Mouse (Mus musculus): Measurements from ENCODE around the gene Parp11.

Gene Parp11

DNA sequence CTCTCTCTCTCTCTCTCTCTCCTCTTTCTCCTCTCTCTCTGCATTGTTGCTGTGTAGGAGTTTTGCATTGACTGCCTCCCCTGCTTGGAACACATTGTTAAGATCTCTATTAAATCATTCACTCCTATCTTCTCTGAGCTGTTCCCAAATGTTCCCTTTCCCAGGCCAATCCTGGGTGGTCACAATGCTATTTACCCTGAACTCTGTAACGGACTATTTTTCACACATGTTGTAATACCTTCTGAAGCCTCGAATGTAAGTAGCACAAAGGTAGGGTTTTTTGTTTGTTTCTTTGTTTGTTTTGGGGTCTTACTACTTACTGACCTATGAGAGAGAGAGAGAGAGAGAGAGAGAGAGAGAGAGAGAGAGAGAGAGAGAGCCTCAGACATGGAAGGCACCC is 2.2 kb downstream of the Parp11 start:
- DNase-seq (ENCODE audit: low spot score), result no peak

DNA sequence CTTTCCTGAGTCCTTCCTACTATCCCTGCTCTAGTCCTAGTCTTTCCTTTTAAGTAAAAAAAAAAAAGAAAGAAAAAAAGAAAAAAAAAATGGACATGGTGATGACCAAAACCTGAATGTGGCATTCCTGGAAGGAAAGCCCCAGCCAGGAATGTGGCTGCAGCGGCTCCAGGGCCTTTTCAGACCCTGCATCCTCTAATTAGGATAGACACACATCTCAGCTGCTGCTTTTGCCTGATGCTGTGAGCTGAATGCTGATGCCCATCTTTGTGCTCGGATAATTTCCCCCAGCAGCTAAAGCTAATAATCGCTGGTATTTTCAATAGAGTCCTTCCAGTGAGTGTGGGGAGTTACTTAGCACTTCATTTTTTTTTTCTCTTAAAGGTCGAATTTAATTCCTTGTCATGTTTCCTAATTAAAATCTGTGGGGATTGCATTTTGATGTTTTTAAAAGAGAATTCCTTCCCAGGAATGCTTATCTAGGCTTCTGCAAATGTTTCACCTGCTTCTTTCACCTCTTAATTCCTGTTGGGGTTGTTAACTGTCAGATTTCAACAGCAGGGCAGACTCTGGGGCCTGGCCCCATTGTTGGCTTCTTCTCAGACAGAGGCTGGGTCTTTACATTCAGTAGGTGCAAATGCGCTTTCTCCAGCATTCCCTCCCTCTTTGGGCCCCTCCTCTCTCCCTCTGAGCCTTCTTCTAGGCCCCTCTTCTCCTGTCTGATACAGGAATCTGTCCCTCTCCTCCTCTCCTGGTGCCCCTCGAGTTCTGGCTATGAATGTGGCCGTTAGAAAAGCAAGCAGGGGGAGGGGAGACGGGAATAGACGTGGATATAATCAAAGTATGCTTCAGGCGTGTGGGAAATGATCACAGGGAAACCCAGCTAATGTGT is 3.1 kb downstream of the Parp11 start:
- peak; percentile 52 for DNase-seq (ENCODE audit: low spot score)

GRCm38 (mm10) chr6:127453407-127454343 is 7.0 kb downstream of the Parp11 start:
- peak; percentile 94 for DNase-seq (ENCODE audit: low spot score)

DNA sequence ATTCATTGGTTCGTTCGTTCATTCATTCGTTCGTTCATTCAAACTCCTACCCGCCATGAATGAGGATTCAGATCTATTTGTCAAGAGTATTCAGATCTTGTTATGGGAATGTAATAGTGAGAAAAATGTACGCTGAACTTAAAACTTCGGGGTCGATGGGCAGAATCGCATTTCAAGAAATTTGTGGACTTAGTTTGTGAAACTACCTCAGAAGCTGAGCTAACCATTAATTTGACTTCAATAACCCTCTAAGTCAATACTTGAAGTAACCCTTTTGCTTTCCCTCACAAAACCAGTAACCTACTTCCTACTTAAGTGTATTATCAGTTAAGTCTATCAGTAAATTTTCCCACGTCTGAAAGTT is 7.7 kb downstream of the Parp11 start:
- no peak for DNase-seq (ENCODE audit: low spot score)

DNA sequence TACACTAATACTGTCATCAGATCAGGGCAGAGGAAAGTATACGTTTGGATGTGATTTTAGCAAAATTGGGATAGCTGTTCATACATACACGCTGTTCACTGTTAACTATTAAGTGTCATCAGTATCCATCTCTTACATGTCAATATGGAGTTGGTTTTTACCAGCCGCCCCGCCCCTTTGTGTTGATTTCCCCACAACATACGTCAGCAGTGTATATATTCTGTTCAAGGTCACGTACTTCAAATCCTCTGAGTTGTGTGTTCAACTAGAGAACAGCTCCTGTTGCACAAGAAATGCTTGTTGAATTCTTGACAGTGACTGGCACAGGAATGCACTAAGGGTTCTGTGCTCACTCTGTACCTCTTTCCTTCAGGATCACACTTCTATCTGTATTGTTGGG is 8.2 kb downstream of the Parp11 start:
- DNase-seq (ENCODE audit: low spot score), result no peak

DNA sequence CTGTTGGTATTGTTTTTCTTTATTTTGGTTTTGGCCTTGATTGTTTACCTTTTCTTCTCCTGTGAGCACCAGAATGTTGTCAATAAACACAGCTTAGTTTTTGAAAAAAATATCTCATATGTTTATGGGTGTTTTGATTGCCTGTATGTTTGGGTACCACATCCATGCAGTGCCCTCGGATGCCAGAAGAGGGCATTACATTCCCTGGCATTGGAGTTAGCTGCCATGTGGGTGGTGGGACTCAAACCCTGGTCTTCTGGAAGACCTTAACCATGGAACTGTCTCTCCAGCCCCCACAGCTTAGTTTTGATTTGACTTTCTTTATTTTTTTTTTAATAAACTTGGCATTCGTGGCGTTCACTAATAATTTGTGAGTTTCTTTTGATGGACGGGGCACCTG is 8.8 kb downstream of the Parp11 start:
- DNase-seq (ENCODE audit: low spot score), result no peak

DNA sequence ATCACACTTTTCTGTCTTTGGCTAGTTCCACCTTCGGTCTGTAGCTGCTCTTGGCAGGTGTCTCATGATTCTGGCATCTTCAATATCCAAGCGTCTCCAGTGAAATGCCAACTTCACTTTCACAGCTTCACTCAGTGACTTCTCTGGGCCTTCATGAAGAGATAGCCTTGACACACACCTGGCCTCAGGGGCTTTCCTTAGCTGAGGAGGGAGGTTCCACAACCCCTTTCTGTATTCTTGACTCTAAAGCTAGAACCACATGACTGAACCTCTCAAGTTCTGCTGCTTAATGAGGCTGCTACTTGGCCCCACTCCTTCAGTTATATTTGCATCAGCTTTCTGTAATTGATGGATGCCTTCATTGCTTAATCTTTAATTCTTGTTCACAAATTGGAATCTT is 10.1 kb downstream of the Parp11 start:
- no peak for DNase-seq (ENCODE audit: low spot score)

DNA sequence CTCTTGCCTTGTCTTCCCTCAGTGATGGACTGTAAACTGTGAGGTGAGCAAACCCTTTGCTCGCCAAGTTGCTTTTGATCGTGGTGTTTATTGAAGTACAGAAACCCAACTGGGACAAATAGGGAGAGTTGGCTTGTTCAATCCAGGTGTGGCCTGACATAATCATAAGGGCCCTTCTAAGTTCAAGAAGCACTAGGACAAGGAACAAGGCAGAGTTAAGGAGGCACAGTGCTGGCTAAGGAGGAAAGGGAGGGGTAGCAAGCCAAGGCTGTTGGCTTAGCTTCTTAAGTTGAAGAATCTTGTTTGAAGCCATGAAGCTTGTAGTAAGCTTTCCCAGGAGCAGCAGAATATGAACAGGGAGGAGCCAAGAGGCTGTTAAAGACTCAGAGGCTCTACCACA is 13.1 kb downstream of the Parp11 start:
- no peak for DNase-seq (ENCODE audit: low spot score)

DNA sequence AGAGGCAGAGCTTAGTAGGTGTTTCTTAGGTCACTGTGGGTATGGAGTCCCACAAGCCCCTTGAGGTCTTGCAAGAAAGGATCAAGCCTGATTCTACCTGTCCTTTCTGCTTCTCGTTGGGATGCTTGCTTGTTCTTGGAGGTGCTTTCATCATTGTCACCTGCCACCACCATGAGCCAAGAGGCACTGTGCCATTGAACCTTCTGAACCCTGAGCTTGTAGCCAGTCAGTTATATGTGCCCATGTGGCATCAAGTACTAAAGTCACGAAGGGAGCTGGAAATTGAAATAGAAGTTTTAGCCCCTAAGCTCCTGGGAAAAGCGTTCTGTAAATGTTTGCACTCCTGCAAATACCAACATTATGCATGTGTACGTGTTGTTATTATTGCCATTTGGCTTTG is 14.9 kb downstream of the Parp11 start:
- no peak for DNase-seq (ENCODE audit: low spot score)

GRCm38 (mm10) chr6:127462251-127462650 is 15.6 kb downstream of the Parp11 start:
- DNase-seq (ENCODE audit: low spot score), result no peak

DNA sequence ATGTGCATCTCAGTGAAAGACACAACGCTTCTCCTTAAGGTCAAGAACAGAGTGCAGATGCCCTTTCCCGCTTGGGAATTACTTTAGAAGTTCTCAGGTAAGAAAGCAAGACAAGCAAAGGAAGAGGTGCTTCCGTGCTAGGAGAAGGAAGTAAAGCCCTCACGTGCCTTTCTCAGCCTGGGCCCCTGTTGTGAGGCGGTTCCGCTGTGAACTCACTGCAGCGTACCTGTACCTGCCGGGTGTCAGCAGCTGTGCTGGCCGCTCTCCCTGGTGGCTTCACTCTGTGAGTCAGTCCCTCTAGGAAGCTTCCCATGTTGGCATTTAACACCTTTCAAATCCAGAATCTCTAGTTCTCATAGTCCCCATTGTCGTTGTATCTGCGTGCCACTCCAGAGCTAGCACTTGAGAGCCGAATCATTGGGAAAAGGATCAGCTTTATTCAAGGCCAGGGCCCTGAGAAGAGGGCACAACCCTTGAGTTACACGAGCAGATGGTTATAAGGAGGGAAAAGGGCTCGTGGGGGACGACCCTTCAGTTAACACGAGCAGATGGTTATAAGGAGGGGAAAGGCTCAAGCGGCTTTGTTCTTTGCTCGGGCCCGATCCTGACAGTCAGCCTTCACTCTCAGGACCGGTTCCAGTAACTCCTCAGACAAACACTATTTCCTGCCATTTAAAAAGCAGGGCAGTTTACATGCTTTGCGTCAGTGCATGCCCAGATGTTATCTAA is 16.8 kb downstream of the Parp11 start:
- peak; percentile 31 for DNase-seq (ENCODE audit: low spot score)

DNA sequence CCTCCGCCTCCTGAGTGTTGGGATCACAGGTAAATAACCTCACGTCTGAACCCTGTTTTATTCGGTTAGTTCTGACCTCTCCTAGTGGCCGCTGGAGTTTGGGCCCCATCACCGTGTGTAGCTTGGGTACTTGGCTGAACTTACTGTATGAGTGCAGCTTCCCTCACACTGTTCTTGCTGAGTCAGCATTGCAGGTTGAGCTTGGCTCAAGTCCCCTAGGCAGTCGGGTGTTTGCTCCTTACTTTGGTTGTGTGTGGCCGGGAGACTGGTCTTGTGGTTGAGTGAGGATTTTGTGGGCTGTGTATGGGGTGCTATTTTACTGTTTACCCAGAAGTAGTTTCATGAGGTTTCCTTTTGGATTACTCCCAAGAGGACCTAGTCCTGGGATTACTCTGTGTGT is 17.9 kb downstream of the Parp11 start:
- DNase-seq (ENCODE audit: low spot score), result no peak

DNA sequence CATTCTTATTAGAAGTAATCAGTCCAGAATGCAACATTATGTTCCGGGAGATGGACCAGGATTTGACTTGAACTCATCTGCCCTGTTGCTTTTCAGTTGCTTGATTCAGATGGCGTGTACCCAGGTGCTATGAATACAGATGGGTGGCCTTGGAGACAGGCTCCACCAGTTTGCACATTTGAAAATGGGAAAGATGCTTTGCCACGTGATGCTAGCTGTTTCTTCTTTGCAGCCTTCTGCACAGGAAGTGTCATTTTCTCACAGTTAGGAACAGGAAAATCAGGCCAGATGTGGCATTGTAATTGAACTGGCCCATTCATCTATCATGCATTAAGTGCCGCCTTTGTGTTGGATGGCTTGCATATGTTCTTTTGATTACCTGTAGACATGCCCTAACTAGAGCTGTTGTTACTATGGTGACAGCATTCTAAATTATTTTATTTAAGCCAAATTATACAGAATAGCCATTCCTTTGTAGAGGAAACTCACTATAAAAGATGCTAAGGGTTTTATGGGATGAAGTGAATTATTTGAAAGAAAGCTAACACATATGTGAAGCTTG is 20.2 kb downstream of the Parp11 start:
- no peak for DNase-seq (ENCODE audit: low spot score)

- DNase-seq (ENCODE audit: low spot score), result no peak
Measured at GRCm38 (mm10) chr6:127472078-127472477, 25.4 kb downstream of the Parp11 start.

DNA sequence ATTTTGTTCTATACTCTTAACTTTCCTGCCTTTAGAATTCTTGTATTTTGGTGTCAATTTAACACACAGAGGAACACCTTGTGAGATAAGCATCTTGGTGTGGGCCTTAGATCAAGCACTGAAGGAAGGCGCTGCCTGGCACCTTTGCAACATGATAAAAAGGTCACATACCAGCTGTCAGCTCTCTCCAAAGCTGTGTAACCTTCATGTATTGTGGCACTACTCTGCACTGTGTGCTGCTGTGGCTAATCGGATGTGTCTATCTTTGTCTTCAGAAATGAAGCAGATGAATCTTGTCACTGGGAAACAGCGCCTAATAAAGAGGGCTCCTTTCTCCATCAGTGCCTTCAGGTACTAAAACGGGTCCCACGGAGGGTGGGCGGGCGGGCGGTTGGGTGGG is 27.3 kb downstream of the Parp11 start:
- no peak for DNase-seq (ENCODE audit: low spot score)

GRCm38 (mm10) chr6:127475231-127475630 is 28.6 kb downstream of the Parp11 start:
- no peak for DNase-seq (ENCODE audit: low spot score)

GRCm38 (mm10) chr6:127491046-127491445 is 44.4 kb downstream of the Parp11 start:
- DNase-seq (ENCODE audit: low spot score), result no peak

GRCm38 (mm10) chr6:127492561-127492960 is 45.9 kb downstream of the Parp11 start:
- DNase-seq (ENCODE audit: low spot score), result no peak

- DNase-seq (ENCODE audit: low spot score), result no peak
Measured at GRCm38 (mm10) chr6:127493750-127494149, 47.1 kb downstream of the Parp11 start.

- DNase-seq (ENCODE audit: low spot score), result no peak
Measured at GRCm38 (mm10) chr6:127494357-127494756, 47.7 kb downstream of the Parp11 start.

- DNase-seq (ENCODE audit: low spot score), result no peak
Measured at GRCm38 (mm10) chr6:127495251-127495650, 48.6 kb downstream of the Parp11 start.

DNA sequence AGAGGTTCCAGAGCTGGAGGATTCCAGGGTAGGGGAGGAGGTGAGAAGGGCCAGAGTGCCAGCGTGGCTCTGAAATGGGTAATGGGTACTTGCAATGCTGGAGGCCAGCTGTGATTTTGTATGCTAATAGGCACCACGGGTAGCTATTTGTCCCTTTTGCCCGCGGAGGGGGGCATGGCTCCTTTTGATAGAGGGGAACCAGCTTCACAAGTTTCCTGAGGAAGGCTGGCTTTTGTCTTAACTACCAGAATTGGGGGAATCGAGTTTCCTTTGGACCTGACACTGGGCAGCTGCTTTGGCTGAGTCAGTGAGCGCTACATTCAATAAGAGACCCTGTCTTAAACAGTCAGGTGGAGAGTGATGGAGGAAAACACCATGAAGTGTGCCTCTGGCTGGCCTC is 49.2 kb downstream of the Parp11 start:
- no peak for DNase-seq (ENCODE audit: low spot score)

Data from embryo, embryonic 10.5 days (tissue).